Mouse (Mus musculus) kidney, postnatal 0 days (tissue): Measurements from ENCODE around the gene 4921517D22Rik. TPM values are rescaled to one million over a fixed set of nuclear protein-coding genes. Genes with fewer than 3 reads are reported as not detected.
A peak's percentile ranks its signal among the peaks of the same experiment; 100 is the strongest.

Experiments
- ATAC-seq: fragments of 200-750 bp; cut with Nextera tagmentation; replicated peaks from 2 replicates; pipeline ENCODE4 v1.8.0; 2017; ENCODE audit warnings: low read depth, moderate number of reproducible peaks, moderate TSS enrichment, moderate library complexity; ENCODE audit not compliant: low FRiP score
- DNase-seq: peaks from one replicate; pipeline ENCODE4 v3.0.0-alpha.2; 2016; ENCODE audit warnings: low spot score
- H3K27ac ChIP-seq: fragments of 300-500 bp; sonication (generic); 2 replicates; pipeline ENCODE4 v1.5.1; 2014; ENCODE audit warnings: mild to moderate bottlenecking
- H3K27me3 ChIP-seq: fragments of 300-500 bp; sonication (generic); 2 replicates; pipeline ENCODE4 v1.6.1; 2014; ENCODE audit warnings: low read length, mixed read lengths; ENCODE audit not compliant: insufficient read depth
- H3K36me3 ChIP-seq: fragments of 300-500 bp; sonication (generic); 2 replicates; pipeline ENCODE4 v1.6.1; 2014; ENCODE audit warnings: low read length, mixed read lengths; ENCODE audit not compliant: insufficient read depth
- H3K4me1 ChIP-seq: fragments of 300-500 bp; sonication (generic); replicated peaks from 2 replicates; pipeline ENCODE4 v1.6.1; 2014; ENCODE audit warnings: antibody characterized with exemption, low read length, mixed read lengths; ENCODE audit not compliant: insufficient read depth
- H3K4me2 ChIP-seq: fragments of 300-500 bp; sonication (generic); 2 replicates; pipeline ENCODE4 v1.6.1; 2014; ENCODE audit warnings: mild to moderate bottlenecking, low read length, moderate library complexity, mixed read lengths
- H3K4me3 ChIP-seq: fragments of 300-500 bp; sonication (generic); replicated peaks from 2 replicates; pipeline ENCODE4 v1.5.1; 2014; ENCODE audit warnings: low read depth, low read length
- H3K9ac ChIP-seq: fragments of 300-500 bp; sonication (generic); 2 replicates; pipeline ENCODE4 v1.6.1; 2014; ENCODE audit warnings: low read depth, low read length
- H3K9me3 ChIP-seq: fragments of 300-500 bp; sonication (generic); replicated peaks from 2 replicates; pipeline ENCODE4 v1.6.1; 2016; ENCODE audit warnings: low read length, inconsistent platforms, mixed read lengths
- CTCF ChIP-seq: IDR thresholded peaks from 2 replicates; pipeline ENCODE4 v1.5.1; 2016; ENCODE audit warnings: antibody characterized with exemption, low read depth, mild to moderate bottlenecking, moderate library complexity
- WGBS: fragments of 180-500 bp; shearing (Covaris S2); extraction: QIAGEN DNeasy Blood & Tissue Kit; methylation state at CpG from one replicate; pipeline ENCODE4 v1.1.7; 2014; 5-methylcytosine and 5-hydroxymethylcytosine counted together
- polyA plus RNA-seq: library from polyadenylated mRNA; unstranded; fragments of >200 nt; fragmentation: Nextera tagmentation; extraction: Ambion mirVana; gene quantifications from 2 replicates; pipeline ENCODE4 v1.2.1, GENCODE M21; 2015

Gene 4921517D22Rik
- polyA plus RNA-seq, 1 experiment from 2014 or later, result not detected

- no peak for ATAC-seq
- no peak for TF ChIP-seq CTCF
- H3K27me3 ChIP-seq, result no peaks in the 10 kb centered on the region
- H3K4me1 ChIP-seq, result no peaks in the 10 kb centered on the region
- 32% methylated on average over 7 of the region's 7 CpGs for WGBS
- no peak overlapping the region for H3K9ac ChIP-seq
- H3K9me3 ChIP-seq, result no peaks in the 10 kb centered on the region
- H3K36me3 ChIP-seq, result no peaks in the 10 kb centered on the region
- no peak overlapping the region for H3K4me2 ChIP-seq
- no peak overlapping the region for H3K27ac ChIP-seq
- no peak overlapping the region for H3K4me3 ChIP-seq
- peak; percentile 64 for DNase-seq
Measured at GRCm38 (mm10) chr13:59682629-59683028, 11.3 kb downstream of the 4921517D22Rik start.

- 66% methylated on average over 4 of the region's 4 CpGs for WGBS
- H3K27me3 ChIP-seq, result no peaks in the 10 kb centered on the region
- no peak for DNase-seq
Measured at GRCm38 (mm10) chr13:59679908-59680307, 14.0 kb downstream of the 4921517D22Rik start.

GRCm38 (mm10) chr13:59679306-59679705 is 14.6 kb downstream of the 4921517D22Rik start:
- ATAC-seq (no peak), DNase-seq (no peak)
- no peak overlapping the region for H3K4me2 ChIP-seq
- WGBS, result 30% methylated on average over 4 of the region's 4 CpGs
- TF ChIP-seq CTCF, result no peak
- H3K4me3 ChIP-seq, result no peak overlapping the region
- no peak overlapping the region for H3K9ac ChIP-seq
- H3K27me3 ChIP-seq, result no peaks in the 10 kb centered on the region
- no peaks in the 10 kb centered on the region for H3K4me1 ChIP-seq
- no peaks in the 10 kb centered on the region for H3K9me3 ChIP-seq
- H3K27ac ChIP-seq, result no peak overlapping the region
- H3K36me3 ChIP-seq, result no peaks in the 10 kb centered on the region

More at GRCm38 (mm10) chr13:59679908-59680307, 14.0 kb downstream of the 4921517D22Rik start:
- ATAC-seq, result no peak
- Histone ChIP-seq H3K4me2 (no peak overlapping the region), H3K36me3 (no peaks in the 10 kb centered on the region), H3K9ac (no peak overlapping the region), H3K4me1 (no peaks in the 10 kb centered on the region), H3K4me3 (no peak overlapping the region), H3K27ac (no peak overlapping the region), H3K9me3 (no peaks in the 10 kb centered on the region)
- TF ChIP-seq CTCF, result no peak

- Histone ChIP-seq H3K9me3 (no peaks in the 10 kb centered on the region), H3K4me3 (no peak overlapping the region), H3K27me3 (no peaks in the 10 kb centered on the region), H3K4me1 (no peaks in the 10 kb centered on the region), H3K4me2 (0 out of 2 replicates have a peak overlapping the region, but pooled peaks have one; percentile 94), H3K36me3 (no peaks in the 10 kb centered on the region), H3K27ac (no peak overlapping the region), H3K9ac (no peak overlapping the region)
- no peak for TF ChIP-seq CTCF
- no peak for DNase-seq
- 67% methylated on average over 12 of the region's 12 CpGs for WGBS
- ATAC-seq, result no peak
Measured at GRCm38 (mm10) chr13:59676316-59677229, 17.3 kb downstream of the 4921517D22Rik start.

GRCm38 (mm10) chr13:59675151-59676011 is 18.5 kb downstream of the 4921517D22Rik start, which contains the start of gene Golm1:
Gene Golm1, minus strand, starts transcription at chr13:59675811.
- WGBS, result 1% methylated on average over 44 of the region's 61 CpGs

GRCm38 (mm10) chr13:59674761-59675150 is 19.2 kb downstream of the 4921517D22Rik start:
- WGBS, result 5% methylated on average over 13 of the region's 13 CpGs
- H3K36me3 ChIP-seq, result no peaks in the 10 kb centered on the region
- H3K9me3 ChIP-seq, result no peaks in the 10 kb centered on the region
- no peaks in the 10 kb centered on the region for H3K27me3 ChIP-seq
- H3K4me1 ChIP-seq, result no peaks in the 10 kb centered on the region
- 0 out of 2 replicates have a peak overlapping the region, but pooled peaks have one; percentile 75 for H3K27ac ChIP-seq
- DNase-seq (peak; percentile 47), ATAC-seq (no peak)
- H3K9ac ChIP-seq, result peak overlapping the region; percentile 70
- H3K4me3 ChIP-seq, result peak overlapping the region; percentile 73
- peak overlapping the region; percentile 94 for H3K4me2 ChIP-seq
- TF ChIP-seq CTCF, result no peak

More at GRCm38 (mm10) chr13:59675151-59676011, 18.5 kb downstream of the 4921517D22Rik start, which contains the start of gene Golm1:
- H3K27me3 ChIP-seq, result no peaks in the 10 kb centered on the region
- no peaks in the 10 kb centered on the region for H3K9me3 ChIP-seq
- H3K4me2 ChIP-seq, result peak within 1 kb of the TSS; percentile 94
- peak; percentile 72; the same call in 1 of the 2 replicates for ATAC-seq
- H3K9ac ChIP-seq, result peak within 1 kb of the TSS; percentile 70
- DNase-seq, result peak; percentile 78
- H3K36me3 ChIP-seq, result no peaks in the 10 kb centered on the region
- no peak for TF ChIP-seq CTCF
- H3K4me1 ChIP-seq, result no peaks in the 10 kb centered on the region
- peak within 1 kb of the TSS; percentile 73 for H3K4me3 ChIP-seq
- H3K27ac ChIP-seq, result peak within 1 kb of the TSS; percentile 75
